21 mouse cellular contexts compared by ENCODE assay signal in the genomic region with DNA sequence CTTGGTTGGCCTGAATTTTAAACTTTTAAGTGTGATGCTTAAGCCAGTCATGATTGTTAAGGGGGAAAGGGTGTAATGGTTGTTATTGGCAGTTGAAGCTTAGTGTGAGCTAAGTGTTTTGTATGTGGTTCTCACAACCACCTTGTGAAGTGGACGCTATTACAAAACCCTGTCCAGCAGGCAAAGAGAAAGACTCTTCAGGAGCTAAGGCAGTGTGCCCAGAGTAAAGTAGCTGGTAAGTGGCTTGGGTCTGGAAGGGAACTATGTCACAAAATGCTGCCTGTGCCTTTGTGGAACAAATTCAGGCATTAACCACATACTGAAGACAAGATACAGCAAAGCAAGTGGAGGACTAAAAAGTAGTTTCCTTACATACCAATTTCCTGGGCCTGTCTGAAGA. TPM values are rescaled to one million over a fixed set of nuclear protein-coding genes. Genes with fewer than 3 reads are reported as not detected.
"Had no signal": no experiment of that assay in that cellular context is flagged by ENCODE, and none has a peak within 500 bp of the region (broad histone marks: within the 10 kb centered on the region; RNA-seq: fewer than 3 reads in every experiment).

No protein-coding gene starts in this region.

- H3K27ac ChIP-seq: liver, embryonic 13.5 days; liver, embryonic 15.5 days; lung, embryonic 15.5 days; midbrain, embryonic 10.5 days; midbrain, embryonic 12.5 days; neural tube, embryonic 13.5 days; neural tube, embryonic 15.5 days had no signal

- H3K36me3 ChIP-seq: liver, embryonic 13.5 days; liver, embryonic 15.5 days; lung, embryonic 15.5 days; midbrain, embryonic 10.5 days; midbrain, embryonic 12.5 days; neural tube, embryonic 13.5 days; neural tube, embryonic 15.5 days had no signal

- H3K9me3 ChIP-seq: liver, embryonic 15.5 days; lung, embryonic 15.5 days; midbrain, embryonic 10.5 days; midbrain, embryonic 12.5 days; neural tube, embryonic 13.5 days; neural tube, embryonic 15.5 days had no signal

- H3K4me2 ChIP-seq: liver, embryonic 11.5 days; liver, embryonic 13.5 days; liver, embryonic 15.5 days; lung, embryonic 15.5 days; midbrain, embryonic 12.5 days; neural tube, embryonic 13.5 days; neural tube, embryonic 15.5 days had no signal

- H3K4me1 ChIP-seq: liver, embryonic 13.5 days; liver, embryonic 15.5 days; lung, embryonic 15.5 days; midbrain, embryonic 10.5 days; midbrain, embryonic 12.5 days; neural tube, embryonic 13.5 days; neural tube, embryonic 15.5 days had no signal

- H3K27me3 ChIP-seq: liver, embryonic 13.5 days; liver, embryonic 15.5 days; lung, embryonic 15.5 days; midbrain, embryonic 12.5 days; neural tube, embryonic 13.5 days; neural tube, embryonic 15.5 days had no signal

- DNase-seq: liver, embryonic 13.5 days; liver, postnatal 0 days; midbrain, embryonic 14.5 days; retina, postnatal 1 day; right cerebral cortex, postnatal 14 days; right cerebral cortex, postnatal 4 days; spleen, adult 18-20 months; thymus, adult 18-20 months; thymus, postnatal 14 days; thymus, postnatal 36 days had no signal

- H3K9ac ChIP-seq: liver, embryonic 13.5 days; liver, embryonic 15.5 days; liver, postnatal 0 days; lung, embryonic 15.5 days; midbrain, embryonic 12.5 days; neural tube, embryonic 13.5 days; neural tube, embryonic 15.5 days had no signal

- ATAC-seq: liver, postnatal 0 days; midbrain, embryonic 16.5 days had no signal

- H3K4me3 ChIP-seq: liver, embryonic 13.5 days; liver, embryonic 15.5 days; lung, embryonic 15.5 days; midbrain, embryonic 10.5 days; midbrain, embryonic 12.5 days; myocyte; neural tube, embryonic 13.5 days; neural tube, embryonic 15.5 days had no signal

RNA-seq across cellular contexts. Expression of gene Abcc12, which starts 34.5 kb away (rescaled TPM):
- total RNA-seq: megakaryocyte, adult 5-6 weeks; megakaryocyte-erythroid progenitor cell, adult 5-6 weeks had no signal
- polyA plus RNA-seq: liver, embryonic 11.5 days; liver, embryonic 13.5 days; liver, embryonic 15.5 days; liver, postnatal 0 days; midbrain, embryonic 10.5 days; myocyte had no signal
